Mouse (Mus musculus): ENCODE data around the gene Limk2.

Gene Limk2

GRCm38 (mm10) chr11:3296056-3296455 is 112.9 kb downstream of the Limk2 start:
- no peak for DNase-seq

GRCm38 (mm10) chr11:3294641-3295040 is 114.3 kb downstream of the Limk2 start:
- DNase-seq: no peak
